Comparison of ENCODE assay signal across 32 mouse cellular contexts in genomic region chr11:49194771-49195170, GRCm38 (mm10). TPM values are rescaled to one million over a fixed set of nuclear protein-coding genes. Genes with fewer than 3 reads are reported as not detected.
"Had no signal": no experiment of that assay in that cellular context is flagged by ENCODE, and none has a peak within 500 bp of the region (broad histone marks: within the 10 kb centered on the region; RNA-seq: fewer than 3 reads in every experiment).

No protein-coding gene starts in this region.

RNA-seq across cellular contexts. Expression of gene Btnl9, which starts 7.8 kb away (rescaled TPM):
- total RNA-seq: layer of hippocampus, adult 2 months; layer of hippocampus, postnatal 25 days; left cerebral cortex, adult 2 months; left cerebral cortex, postnatal 36 days had no signal
- polyA plus RNA-seq: hindbrain, embryonic 10.5 days had no signal

RNA-seq across cellular contexts. Expression of gene Olfr1394, which starts 40.6 kb away (rescaled TPM):
- total RNA-seq: gastrocnemius, adult 2 months; gastrocnemius, postnatal 10 days; gastrocnemius, postnatal 25 days; gastrocnemius, postnatal 4 days; granulocyte monocyte progenitor cell, adult 5-6 weeks; heart, adult 18-20 months; heart, postnatal 10 days; heart, postnatal 25 days; heart, postnatal 4 days; layer of hippocampus, adult 2 months; layer of hippocampus, postnatal 10 days; layer of hippocampus, postnatal 25 days; left cerebral cortex, adult 2 months; left cerebral cortex, postnatal 14 days; left cerebral cortex, postnatal 36 days had no signal
- polyA plus RNA-seq: heart, embryonic 11.5 days; heart, embryonic 13.5 days; heart, embryonic 15.5 days; hindbrain, embryonic 10.5 days; hindbrain, embryonic 12.5 days; hindbrain, embryonic 14.5 days; hindbrain, embryonic 16.5 days; inflammation-experienced regulatory T-cells, adult 6 months; intestine, embryonic 15.5 days; intestine, postnatal 0 days; kidney, embryonic 15.5 days; limb, embryonic 10.5 days; limb, embryonic 12.5 days; limb, embryonic 14.5 days; liver, embryonic 11.5 days; liver, embryonic 13.5 days; liver, embryonic 15.5 days had no signal

RNA-seq across cellular contexts. Expression of gene Olfr1395, which starts 52.7 kb away (rescaled TPM):
- total RNA-seq: gastrocnemius, adult 2 months; gastrocnemius, postnatal 10 days; gastrocnemius, postnatal 25 days; gastrocnemius, postnatal 4 days; granulocyte monocyte progenitor cell, adult 5-6 weeks; heart, adult 18-20 months; heart, postnatal 10 days; heart, postnatal 25 days; heart, postnatal 4 days; layer of hippocampus, adult 2 months; layer of hippocampus, postnatal 10 days; layer of hippocampus, postnatal 25 days; left cerebral cortex, adult 2 months; left cerebral cortex, postnatal 14 days; left cerebral cortex, postnatal 36 days had no signal
- polyA plus RNA-seq: heart, embryonic 11.5 days; heart, embryonic 13.5 days; heart, embryonic 15.5 days; hindbrain, embryonic 10.5 days; hindbrain, embryonic 12.5 days; hindbrain, embryonic 14.5 days; hindbrain, embryonic 16.5 days; inflammation-experienced regulatory T-cells, adult 6 months; intestine, embryonic 15.5 days; intestine, postnatal 0 days; kidney, embryonic 15.5 days; limb, embryonic 10.5 days; limb, embryonic 12.5 days; limb, embryonic 14.5 days; liver, embryonic 11.5 days; liver, embryonic 13.5 days; liver, embryonic 15.5 days had no signal
